In genomic region chr16:52383456-52384185, GRCm38 (mm10) we compare ENCODE assay signal across 10 mouse cellular contexts.
DNase-seq lines count a peak whose midpoint lies in the region; ATAC-seq and TF ChIP-seq lines count a peak whose summit lies in the region.
"Had no signal": no experiment of that assay in that cellular context is flagged by ENCODE, and none has a peak within 500 bp of the region (broad histone marks: within the 10 kb centered on the region; RNA-seq: fewer than 3 reads in every experiment).

No protein-coding gene starts in this region.

- no peaks in the 10 kb centered on the region for H3K9me3 ChIP-seq in kidney, postnatal 0 days (replicated peaks; ENCODE audit: low read length)
- no peaks in the 10 kb centered on the region for H3K9me3 ChIP-seq in embryonic facial prominence, embryonic 12.5 days
- no peaks in the 10 kb centered on the region for H3K9me3 ChIP-seq in forebrain, embryonic 11.5 days (ENCODE audit: control insufficient read depth, low read length)
- H3K9me3 ChIP-seq: liver, embryonic 13.5 days had no signal

- peak overlapping the region; percentile 28; the same call in 1 of the 2 replicates for H3K4me2 ChIP-seq in kidney, postnatal 0 days (ENCODE audit: low read length)
- 0 out of 2 replicates have a peak overlapping the region, but pooled peaks have one; percentile 19 for H3K4me2 ChIP-seq in embryonic facial prominence, embryonic 12.5 days (replicated peaks)
- H3K4me2 ChIP-seq in forebrain, embryonic 11.5 days (ENCODE audit: low read depth, low read length, severe bottlenecking): no peak overlapping the region
- H3K4me2 ChIP-seq: liver, embryonic 13.5 days had no signal

- TF ChIP-seq POLR2A in kidney, adult 2 months (IDR thresholded peaks at IDR 0.05; ENCODE audit: low read depth, low read length): no peak

- H3K27me3 ChIP-seq in kidney, postnatal 0 days (ENCODE audit: insufficient read depth, low read length): no peaks in the 10 kb centered on the region
- H3K27me3 ChIP-seq in kidney, adult 2 months (replicated peaks; ENCODE audit: control insufficient read depth, insufficient read depth, low read length): no peaks in the 10 kb centered on the region
- H3K27me3 ChIP-seq in embryonic facial prominence, embryonic 12.5 days: no peaks in the 10 kb centered on the region
- no peaks in the 10 kb centered on the region for H3K27me3 ChIP-seq in forebrain, embryonic 11.5 days (ENCODE audit: control insufficient read depth, insufficient read depth, low read length)
- H3K27me3 ChIP-seq: liver, embryonic 13.5 days had no signal

- H3K9ac ChIP-seq in kidney, postnatal 0 days (ENCODE audit: low read depth, low read length): no peak overlapping the region
- no peak overlapping the region for H3K9ac ChIP-seq in embryonic facial prominence, embryonic 12.5 days
- no peak overlapping the region for H3K9ac ChIP-seq in forebrain, embryonic 11.5 days (ENCODE audit: low read length)
- H3K9ac ChIP-seq: liver, embryonic 13.5 days had no signal

- H3K4me1 ChIP-seq in kidney, postnatal 0 days (replicated peaks; ENCODE audit: insufficient read depth, low read length): peaks cover 7% of the 10 kb centered on the region; the same call in 1 of the 2 replicates
- H3K4me1 ChIP-seq in kidney, adult 2 months (ENCODE audit: control insufficient read depth, insufficient read depth, low read length): no peaks in the 10 kb centered on the region
- H3K4me1 ChIP-seq in embryonic facial prominence, embryonic 12.5 days: peaks cover 8% of the 10 kb centered on the region; the same call in 1 of the 2 replicates
- H3K4me1 ChIP-seq in forebrain, embryonic 11.5 days (replicated peaks; ENCODE audit: control insufficient read depth, insufficient read depth, low read length): no peaks in the 10 kb centered on the region
- H3K4me1 ChIP-seq: liver, embryonic 13.5 days had no signal

- peak; percentile 33 for DNase-seq in kidney, postnatal 0 days (ENCODE audit: low spot score)
- no peak for DNase-seq in kidney, adult 2 months
- DNase-seq in adrenal gland, postnatal 10 days: peak; percentile 52
- peak; percentile 26 for DNase-seq in lung, postnatal 10 days
- no peak for DNase-seq in layer of hippocampus, postnatal 10 days (ENCODE audit: low spot score in 2 of 2)
- DNase-seq in frontal cortex, postnatal 14 days (ENCODE audit: low spot score in 2 of 2): no peak
- no peak for DNase-seq in forebrain, embryonic 11.5 days (ENCODE audit: low spot score)
- DNase-seq: layer of hippocampus, adult 9-11 months; liver, embryonic 13.5 days had no signal

- no peak overlapping the region for H3K27ac ChIP-seq in kidney, postnatal 0 days
- no peak overlapping the region for H3K27ac ChIP-seq in kidney, adult 2 months (ENCODE audit: insufficient read depth, low read depth, low read length)
- no peak overlapping the region for H3K27ac ChIP-seq in embryonic facial prominence, embryonic 12.5 days
- no peak overlapping the region for H3K27ac ChIP-seq in forebrain, embryonic 11.5 days (ENCODE audit: low read depth, low read length)
- H3K27ac ChIP-seq: liver, embryonic 13.5 days had no signal

- no peak for TF ChIP-seq CTCF in kidney, postnatal 0 days (IDR thresholded peaks at IDR 0.05; ENCODE audit: low read depth)
- TF ChIP-seq CTCF in kidney, adult 2 months (conservative IDR thresholded peaks at IDR 0.05; ENCODE audit: insufficient read depth, insufficient read length, low read depth, low read length): no peak

- WGBS in kidney, postnatal 0 days: 26% methylated on average over 13 of the region's 13 CpGs
- WGBS in kidney, adult 2 months: 33% methylated on average over 13 of the region's 13 CpGs
- WGBS in embryonic facial prominence, embryonic 12.5 days: 35% methylated on average over 13 of the region's 13 CpGs
- 66% methylated on average over 13 of the region's 13 CpGs for WGBS in forebrain, embryonic 11.5 days

- no peak overlapping the region for H3K4me3 ChIP-seq in kidney, postnatal 0 days (replicated peaks; ENCODE audit: low read depth, low read length)
- no peak overlapping the region for H3K4me3 ChIP-seq in kidney, adult 2 months (ENCODE audit: insufficient read depth, low read depth, low read length)
- no peak overlapping the region for H3K4me3 ChIP-seq in embryonic facial prominence, embryonic 12.5 days
- H3K4me3 ChIP-seq in forebrain, embryonic 11.5 days (ENCODE audit: low read depth, low read length): no peak overlapping the region
- H3K4me3 ChIP-seq: liver, embryonic 13.5 days had no signal

- no peak for ATAC-seq in kidney, postnatal 0 days (replicated peaks; ENCODE audit: low FRiP score, low read depth)
- no peak for ATAC-seq in embryonic facial prominence, embryonic 12.5 days (ENCODE audit: insufficient number of reproducible peaks, insufficient read depth, low FRiP score, low TSS enrichment)
- no peak for ATAC-seq in forebrain, embryonic 11.5 days (replicated peaks; ENCODE audit: low FRiP score)

- no peaks in the 10 kb centered on the region for H3K36me3 ChIP-seq in kidney, postnatal 0 days (ENCODE audit: insufficient read depth, low read length)
- H3K36me3 ChIP-seq in kidney, adult 2 months (ENCODE audit: control insufficient read depth, insufficient read depth, low read length): no peaks in the 10 kb centered on the region
- H3K36me3 ChIP-seq in embryonic facial prominence, embryonic 12.5 days: no peaks in the 10 kb centered on the region
- H3K36me3 ChIP-seq in forebrain, embryonic 11.5 days (ENCODE audit: control insufficient read depth, insufficient read depth, low read length): no peaks in the 10 kb centered on the region
- H3K36me3 ChIP-seq: liver, embryonic 13.5 days had no signal

Comparison
In these comparisons a context has a peak if more than half of its experiments do, and no peak if none do; other contexts are left out.
1. DNase-seq: peak in kidney, postnatal 0 days (single experiment), adrenal gland, postnatal 10 days (single experiment) and lung, postnatal 10 days (single experiment); none in kidney, adult 2 months (single experiment), layer of hippocampus, postnatal 10 days (0 of 2), frontal cortex, postnatal 14 days (0 of 2) and forebrain, embryonic 11.5 days (single experiment).